Mouse (Mus musculus) MEL (cell line): Measurements from ENCODE around the gene Klhl26. TPM values are rescaled to one million over a fixed set of nuclear protein-coding genes. Genes with fewer than 3 reads are reported as not detected.

Source experiments
- DNase-seq: peaks from one replicate; pipeline ENCODE4 v3.0.0; 2011; ENCODE audit warnings: low read depth, low spot score
- H3K27ac ChIP-seq: 2 replicates; pipeline ENCODE4 v1.5.1; 2012; ENCODE audit warnings: low read depth, mild to moderate bottlenecking, control low read depth, low read length, moderate library complexity; ENCODE audit not compliant: control insufficient read depth
- H3K27me3 ChIP-seq, 2 experiments: fragments of 150-350 bp in 1 of 2; sonication (generic) in 1 of 2; 2 replicates each; pipeline ENCODE4 v1.6.1; 2012; ENCODE audit warnings: low read length in 2 of 2, mild to moderate bottlenecking in 2 of 2, improper control_type of control experiment in 1 of 2, moderate library complexity in 1 of 2; ENCODE audit not compliant: insufficient read depth in 2 of 2, control insufficient read depth in 1 of 2
- H3K36me3 ChIP-seq, 2 experiments: 2 replicates each; pipeline ENCODE4 v1.6.1; 2012 to 2014; ENCODE audit warnings: low read length in 2 of 2, improper control_type of control experiment in 1 of 2, inconsistent platforms in 1 of 2, mild to moderate bottlenecking in 1 of 2; ENCODE audit not compliant: insufficient read depth in 2 of 2, control insufficient read depth in 1 of 2
- H3K4me1 ChIP-seq, 2 experiments: fragments of 150-350 bp in 1 of 2; sonication (generic) in 1 of 2; 2 replicates each; pipeline ENCODE4 v1.6.1; 2012; ENCODE audit warnings: low read length in 2 of 2, improper control_type of control experiment in 1 of 2, mild to moderate bottlenecking in 1 of 2; ENCODE audit not compliant: insufficient read depth in 2 of 2, control insufficient read depth in 1 of 2
- H3K4me3 ChIP-seq, 2 experiments: fragments of 150-350 bp in 1 of 2; sonication (generic) in 1 of 2; 2 replicates each; pipeline ENCODE4 v1.5.1; 2012; ENCODE audit warnings: low read depth in 2 of 2, low read length in 2 of 2, mild to moderate bottlenecking in 2 of 2, moderate library complexity in 2 of 2, control low read depth in 1 of 2, improper control_type of control experiment in 1 of 2; ENCODE audit not compliant: control insufficient read depth in 1 of 2, insufficient read depth in 1 of 2
- H3K79me2 ChIP-seq: 2 replicates; pipeline ENCODE4 v1.6.1; 2012; ENCODE audit warnings: mild to moderate bottlenecking, low read length, moderate library complexity; ENCODE audit not compliant: control insufficient read depth, poor library complexity, insufficient read depth
- H3K9ac ChIP-seq: 2 replicates; pipeline ENCODE4 v1.6.1; 2012; ENCODE audit warnings: low read depth, mild to moderate bottlenecking, control low read depth, low read length, moderate library complexity; ENCODE audit not compliant: control insufficient read depth, poor library complexity, severe bottlenecking
- H3K9me3 ChIP-seq: fragments of 150-350 bp; sonication (generic); replicated peaks from 2 replicates; pipeline ENCODE4 v1.6.1; 2012; ENCODE audit warnings: mild to moderate bottlenecking, low read length, improper control_type of control experiment, moderate library complexity; ENCODE audit not compliant: insufficient read depth
- CHD1 ChIP-seq: IDR thresholded peaks from 2 replicates; pipeline ENCODE4 v1.6.1; 2012; ENCODE audit warnings: low read depth, mild to moderate bottlenecking, inconsistent platforms, low read length, improper control_type of control experiment
- CTCF ChIP-seq, 3 experiments: IDR thresholded peaks in 2 of 3; conservative IDR thresholded peaks in 1 of 3; 2 replicates each; pipeline ENCODE4 v1.5.1; 2011 to 2012; ENCODE audit warnings: low read length in 3 of 3, low read depth in 2 of 3, mild to moderate bottlenecking in 2 of 3, improper control_type of control experiment in 1 of 3, inconsistent platforms in 1 of 3, mixed read lengths in 1 of 3, moderate library complexity in 1 of 3; ENCODE audit not compliant: control insufficient read depth in 1 of 3, insufficient read depth in 1 of 3, poor library complexity in 1 of 3, severe bottlenecking in 1 of 3
- ELF1 ChIP-seq: IDR thresholded peaks from 2 replicates; pipeline ENCODE4 v1.6.1; 2014; ENCODE audit warnings: low read depth, mild to moderate bottlenecking, inconsistent platforms, low read length, improper control_type of control experiment, moderate library complexity
- EP300 ChIP-seq, 2 experiments: IDR thresholded peaks; 2 replicates each; pipeline ENCODE4 v1.6.1; 2011; ENCODE audit warnings: improper control_type of control experiment in 2 of 2, low read length in 2 of 2, low read depth in 1 of 2, mild to moderate bottlenecking in 1 of 2
- ETS1 ChIP-seq: IDR thresholded peaks from 2 replicates; pipeline ENCODE4 v1.6.1; 2012; ENCODE audit warnings: low read depth, mild to moderate bottlenecking, inconsistent platforms, low read length, improper control_type of control experiment, moderate library complexity
- GABPA ChIP-seq: IDR thresholded peaks from 2 replicates; pipeline ENCODE4 v1.6.1; 2012; ENCODE audit warnings: low read depth, mild to moderate bottlenecking, inconsistent platforms, low read length, improper control_type of control experiment, moderate library complexity
- JUND ChIP-seq: IDR thresholded peaks from 2 replicates; pipeline ENCODE4 v1.6.1; 2011; ENCODE audit warnings: low read depth, mild to moderate bottlenecking, improper control_type of control experiment, low read length
- MAFK ChIP-seq: IDR thresholded peaks from 2 replicates; pipeline ENCODE4 v1.6.1; 2011; ENCODE audit warnings: low read depth, mild to moderate bottlenecking, low read length, improper control_type of control experiment, borderline replicate concordance
- MAX ChIP-seq: IDR thresholded peaks from 2 replicates; pipeline ENCODE4 v1.6.1; 2011; ENCODE audit warnings: low read length, improper control_type of control experiment
- MYB ChIP-seq: IDR thresholded peaks from 2 replicates; pipeline ENCODE4 v1.6.1; 2011; ENCODE audit warnings: mild to moderate bottlenecking, low read depth, low read length, improper control_type of control experiment
- NELFE ChIP-seq: IDR thresholded peaks from 2 replicates; pipeline ENCODE4 v1.6.1; 2011; ENCODE audit warnings: low read depth, low read length, improper control_type of control experiment
- NRF1 ChIP-seq: IDR thresholded peaks from 2 replicates; pipeline ENCODE4 v1.6.1; 2014; ENCODE audit warnings: low read depth, mild to moderate bottlenecking, inconsistent platforms, low read length, improper control_type of control experiment, moderate library complexity; ENCODE audit not compliant: poor library complexity, insufficient read depth, severe bottlenecking
- POLR2A ChIP-seq, 2 experiments: IDR thresholded peaks; 2 replicates each; pipeline ENCODE4 v1.6.1; 2011 to 2012; ENCODE audit warnings: low read length in 2 of 2, mild to moderate bottlenecking in 2 of 2, control low read depth in 1 of 2, improper control_type of control experiment in 1 of 2, low read depth in 1 of 2, moderate library complexity in 1 of 2; ENCODE audit not compliant: control insufficient read depth in 1 of 2, insufficient read depth in 1 of 2, poor library complexity in 1 of 2
- POLR2AphosphoS5 ChIP-seq: IDR thresholded peaks from 2 replicates; pipeline ENCODE4 v1.6.1; 2012; ENCODE audit warnings: low read depth, borderline replicate concordance, mild to moderate bottlenecking, inconsistent platforms, low read length, moderate library complexity, mixed read lengths
- RAD21 ChIP-seq: IDR thresholded peaks from 2 replicates; pipeline ENCODE4 v1.6.1; 2011; ENCODE audit warnings: mild to moderate bottlenecking, low read depth, low read length, improper control_type of control experiment
- RCOR1 ChIP-seq: IDR thresholded peaks from 2 replicates; pipeline ENCODE4 v1.6.1; 2012; ENCODE audit warnings: low read depth, mild to moderate bottlenecking, inconsistent platforms, low read length, improper control_type of control experiment
- SMC3 ChIP-seq: IDR thresholded peaks from 2 replicates; pipeline ENCODE4 v1.6.1; 2011; ENCODE audit warnings: low read depth, low read length, improper control_type of control experiment
- TAL1 ChIP-seq: IDR thresholded peaks from 2 replicates; pipeline ENCODE4 v1.6.1; 2012; ENCODE audit warnings: mild to moderate bottlenecking, inconsistent platforms, low read length, moderate library complexity, mixed read lengths
- TCF12 ChIP-seq: IDR thresholded peaks from 2 replicates; pipeline ENCODE4 v1.6.1; 2014; ENCODE audit warnings: low read depth, mild to moderate bottlenecking, inconsistent platforms, low read length, improper control_type of control experiment, moderate library complexity
- USF1 ChIP-seq: IDR thresholded peaks from 2 replicates; pipeline ENCODE4 v1.6.1; 2014; ENCODE audit warnings: low read depth, mild to moderate bottlenecking, inconsistent platforms, low read length, improper control_type of control experiment, moderate library complexity
- USF2 ChIP-seq, 2 experiments: IDR thresholded peaks; 2 replicates each; pipeline ENCODE4 v1.6.1; 2011 to 2012; ENCODE audit warnings: improper control_type of control experiment in 2 of 2, low read length in 2 of 2, borderline replicate concordance in 1 of 2, inconsistent platforms in 1 of 2, low read depth in 1 of 2, mild to moderate bottlenecking in 1 of 2; ENCODE audit not compliant: insufficient read depth in 1 of 2
- ZC3H11A ChIP-seq: IDR thresholded peaks from 2 replicates; pipeline ENCODE4 v1.6.1; 2012; ENCODE audit warnings: low read depth, mild to moderate bottlenecking, inconsistent platforms, low read length, improper control_type of control experiment
- ZNF384 ChIP-seq: IDR thresholded peaks from 2 replicates; pipeline ENCODE4 v1.6.1; 2012; ENCODE audit warnings: low read depth, mild to moderate bottlenecking, inconsistent platforms, low read length, improper control_type of control experiment
- polyA plus RNA-seq, 2 experiments: library from polyadenylated mRNA; stranded (reverse) in 1 of 2; unstranded in 1 of 2; fragments of >175 nt in 1 of 2; fragments of >200 nt in 1 of 2; gene quantifications; 2 replicates each; pipeline versions ENCODE4 v1.2.1 to v1.2.4; 2012; ENCODE audit warnings: low replicate concordance in 2 of 2, low read depth in 1 of 2; ENCODE audit not compliant: insufficient read length in 2 of 2, insufficient read depth in 1 of 2, missing spikeins in 1 of 2
- total RNA-seq: library from RNA; depleted of rRNA; stranded (reverse); fragments of 300-350 nt; gene quantifications from 2 replicates; pipeline ENCODE4 v1.2.3, GENCODE M21; 2012

Klhl26 gene
- total and polyA plus RNA-seq, 3 experiments, result 8.0 to 11.4 TPM; not detected in 1

GRCm38 (mm10) chr8:70439055-70439847 is 37.5 kb downstream of the Klhl26 start, which contains the start of gene Crtc1 (continued):
- TF ChIP-seq RCOR1 (no peak), JUND (no peak), NELFE (peak; percentile 96), MAFK (no peak)

GRCm38 (mm10) chr8:70438423-70438822 is 38.3 kb downstream of the Klhl26 start:
- peaks cover 0 to 3% of the 10 kb centered on the region in 2 experiments; a peak in 1 of 4 replicates for H3K36me3 ChIP-seq
- no peak overlapping the region; the same call in 1 of the 2 replicates for H3K9ac ChIP-seq
- H3K4me1 ChIP-seq, result peaks cover 2 to 14% of the 10 kb centered on the region in 2 experiments; a peak in 3 of 4 replicates
- no peak for DNase-seq
- peaks cover 17% of the 10 kb centered on the region for H3K79me2 ChIP-seq
- TF ChIP-seq EP300 (IDR thresholded peaks at IDR 0.05; ENCODE audit: low read depth in 1 of 2, low read length in 2 of 2) (no peak), ZNF384 (no peak), POLR2AphosphoS5 (no peak), NELFE (no peak), USF2 (IDR thresholded peaks at IDR 0.05; ENCODE audit: borderline replicate concordance in 1 of 2, insufficient read depth in 1 of 2, low read depth in 1 of 2, low read length in 2 of 2) (no peak), RAD21 (no peak), CTCF (IDR thresholded peaks at IDR 0.05 in 2 of 3, conservative IDR thresholded peaks at IDR 0.05 in 1 of 3; ENCODE audit: control insufficient read depth in 1 of 3, insufficient read depth in 1 of 3, low read depth in 2 of 3, low read length in 3 of 3, poor library complexity in 1 of 3, severe bottlenecking in 1 of 3) (no peak), TCF12 (no peak), RCOR1 (no peak), MAFK (no peak), ZC3H11A (no peak), ELF1 (no peak)
- H3K4me3 ChIP-seq, result no peak overlapping the region
- no peak overlapping the region for H3K27ac ChIP-seq
- no peaks in the 10 kb centered on the region for H3K9me3 ChIP-seq
- H3K27me3 ChIP-seq, result no peaks in the 10 kb centered on the region

GRCm38 (mm10) chr8:70435156-70435555 is 41.6 kb downstream of the Klhl26 start:
- Histone ChIP-seq H3K27ac (no peak overlapping the region), H3K4me3 (no peak overlapping the region), H3K9me3 (no peaks in the 10 kb centered on the region), H3K4me1 (peaks cover 2 to 9% of the 10 kb centered on the region in 2 experiments; a peak in 3 of 4 replicates), H3K9ac (no peak overlapping the region), H3K36me3 (peaks cover 0 to 3% of the 10 kb centered on the region in 2 experiments; a peak in 1 of 4 replicates), H3K27me3 (no peaks in the 10 kb centered on the region), H3K79me2 (peaks cover 17% of the 10 kb centered on the region)
- TF ChIP-seq USF1 (no peak), SMC3 (no peak), MAFK (no peak), EP300 (IDR thresholded peaks at IDR 0.05; ENCODE audit: low read depth in 1 of 2, low read length in 2 of 2) (no peak), TCF12 (no peak), POLR2A (IDR thresholded peaks at IDR 0.05; ENCODE audit: control insufficient read depth in 1 of 2, insufficient read depth in 1 of 2, low read depth in 1 of 2, low read length in 2 of 2, poor library complexity in 1 of 2) (no peak), CHD1 (no peak), NRF1 (no peak), NELFE (no peak), TAL1 (no peak), ETS1 (no peak), GABPA (no peak), MAX (no peak), MYB (no peak)
- no peak for DNase-seq
